Mouse (Mus musculus): ENCODE results near the gene Drap1. TPM values are rescaled to one million over a fixed set of nuclear protein-coding genes. Genes with fewer than 3 reads are reported as not detected.

Gene Drap1
- polyA plus RNA-seq (2014; fragmentation: Nextera tagmentation; extraction: Ambion mirVana): 208 and 254 TPM in 2 replicates

DNA sequence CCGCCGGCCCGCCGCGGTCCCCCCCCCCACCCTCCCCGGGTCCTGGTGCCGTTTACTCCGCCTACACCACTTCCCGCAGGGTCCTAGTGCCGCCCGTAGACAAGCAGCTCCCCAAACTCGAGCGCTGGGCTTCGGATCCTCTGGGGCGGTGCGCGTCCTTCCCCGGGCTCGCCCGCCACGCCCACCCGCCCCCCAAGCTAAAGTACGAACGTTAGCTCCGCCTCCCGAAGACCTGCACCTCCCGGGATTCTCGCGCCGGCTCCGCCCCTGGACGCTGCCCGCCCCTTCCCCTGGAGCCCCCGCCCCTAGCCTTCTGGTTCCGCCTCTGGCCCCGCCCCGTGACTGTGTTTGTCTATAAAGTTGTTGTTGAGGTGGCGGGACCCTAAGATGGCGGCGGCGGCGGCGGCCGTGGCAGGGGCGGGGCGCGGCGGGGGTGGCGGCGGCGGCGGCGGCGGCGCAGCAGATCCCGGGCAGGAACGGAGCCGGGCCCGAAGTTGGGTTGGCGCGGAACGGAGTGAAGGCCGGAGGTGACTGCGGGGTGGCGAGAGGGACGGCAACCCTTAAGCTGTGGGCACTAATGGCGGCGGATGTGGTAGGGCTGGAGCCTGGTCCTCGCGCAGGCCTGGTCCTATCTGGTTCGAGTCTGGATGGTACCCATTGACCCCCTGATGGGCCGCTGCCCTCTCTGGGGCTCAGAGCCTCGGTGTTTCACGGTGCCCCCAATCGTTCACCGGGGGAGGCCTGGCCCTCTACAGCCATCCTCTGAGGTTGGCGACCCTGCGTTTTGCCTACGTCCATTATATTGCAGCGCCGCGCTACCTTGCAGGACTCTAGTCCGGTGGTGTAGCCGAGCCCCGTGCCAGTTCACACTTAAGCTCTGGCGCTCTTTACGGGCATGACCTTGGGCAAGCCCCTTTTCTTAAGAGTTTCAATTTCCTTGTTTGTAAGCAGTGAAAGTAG is at the start of gene Drap1, which contains the start of gene AI837181:
Gene Drap1 (minus strand): TSS at position 198 of the 960 bp plus-strand sequence.
Gene AI837181 (plus strand): TSS at position 363 of the 960 bp plus-strand sequence.
- peak within 1 kb of the TSS; percentile 84 for H3K4me2 ChIP-seq (ENCODE audit: low read depth, low read length)
- peak; percentile 90 for ATAC-seq (ENCODE audit: low read depth)
- peaks cover 26% of the 10 kb centered on the region for H3K4me1 ChIP-seq (ENCODE audit: control insufficient read depth, insufficient read depth, low read length)
- H3K9me3 ChIP-seq (ENCODE audit: control insufficient read depth, low read length): no peaks in the 10 kb centered on the region
- WGBS: under 1% methylated on average over 65 of the region's 87 CpGs
- H3K9ac ChIP-seq (replicated peaks; ENCODE audit: low read depth, low read length): peak within 1 kb of the TSS; percentile 83
- H3K4me3 ChIP-seq (ENCODE audit: low read depth, low read length): peak within 1 kb of the TSS; percentile 66
- H3K27me3 ChIP-seq (ENCODE audit: control insufficient read depth, insufficient read depth, low read length): no peaks in the 10 kb centered on the region
- peaks cover 12% of the 10 kb centered on the region; the same call in 1 of the 2 replicates for H3K36me3 ChIP-seq (ENCODE audit: control insufficient read depth, insufficient read depth, low read length)
- H3K27ac ChIP-seq (ENCODE audit: low read depth, low read length): peak within 1 kb of the TSS; percentile 86

DNA sequence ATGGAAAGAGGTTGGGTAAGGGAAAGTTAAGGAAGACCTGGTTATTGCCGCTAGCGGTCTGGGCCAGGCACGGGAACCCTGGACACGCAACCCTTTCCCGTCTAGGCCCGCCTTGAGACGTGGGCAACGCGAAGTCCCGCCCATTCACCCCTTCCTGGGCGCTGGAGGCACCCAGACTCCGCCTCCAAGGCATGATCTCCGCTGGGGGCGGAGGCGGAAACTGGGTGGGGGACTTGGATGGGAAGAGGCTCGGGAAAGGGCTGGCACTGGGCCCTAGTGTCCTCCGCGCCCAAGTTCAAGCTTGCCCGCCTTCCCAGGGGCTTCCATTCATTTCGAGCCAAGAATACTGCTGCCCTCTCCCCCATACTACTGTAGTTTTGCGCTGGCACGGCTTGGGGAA is 48.9 kb upstream of the Drap1 start, which contains the start of gene Efemp2:
Gene Efemp2 (plus strand): TSS at position 235 of the 400 bp plus-strand sequence.
- H3K9ac ChIP-seq (replicated peaks; ENCODE audit: low read depth, low read length): peak within 1 kb of the TSS; percentile 84
- peak within 1 kb of the TSS; percentile 55 for H3K27ac ChIP-seq (ENCODE audit: low read depth, low read length)
- peaks cover 16% of the 10 kb centered on the region for H3K4me1 ChIP-seq (ENCODE audit: control insufficient read depth, insufficient read depth, low read length)
- H3K9me3 ChIP-seq (ENCODE audit: control insufficient read depth, low read length): no peaks in the 10 kb centered on the region
- no peaks in the 10 kb centered on the region for H3K36me3 ChIP-seq (ENCODE audit: control insufficient read depth, insufficient read depth, low read length)
- H3K4me3 ChIP-seq (ENCODE audit: low read depth, low read length): peak within 1 kb of the TSS; percentile 59
- ATAC-seq (ENCODE audit: low read depth): peak; percentile 55; the same call in 1 of the 2 replicates
- H3K4me2 ChIP-seq (ENCODE audit: low read depth, low read length): peak within 1 kb of the TSS; percentile 95
- WGBS: 3% methylated on average over 22 of the region's 22 CpGs
- H3K27me3 ChIP-seq (ENCODE audit: control insufficient read depth, insufficient read depth, low read length): no peaks in the 10 kb centered on the region

DNA sequence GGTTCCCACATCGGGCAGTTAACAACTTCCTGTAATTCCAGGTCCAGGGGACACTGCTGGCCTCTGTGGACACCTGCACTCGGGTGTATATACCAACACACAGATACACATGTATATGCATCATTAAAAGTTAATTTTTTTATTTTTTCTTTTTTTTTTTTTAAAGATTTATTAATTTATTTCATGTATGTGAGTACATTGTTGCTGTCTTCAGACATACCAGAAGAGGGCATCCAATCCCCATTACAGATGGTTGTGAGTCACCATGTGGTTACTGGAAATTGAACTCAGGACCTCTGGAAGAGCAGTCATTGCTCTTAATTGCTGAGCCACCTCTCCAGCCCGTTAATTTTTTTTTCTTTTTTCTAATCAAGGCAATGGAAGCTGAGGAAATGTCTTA is 48.1 kb upstream of the Drap1 start:
- no peaks in the 10 kb centered on the region for H3K36me3 ChIP-seq (ENCODE audit: control insufficient read depth, insufficient read depth, low read length)
- no peak for ATAC-seq (ENCODE audit: low read depth)
- H3K9me3 ChIP-seq (ENCODE audit: control insufficient read depth, low read length): no peaks in the 10 kb centered on the region
- no peak overlapping the region for H3K9ac ChIP-seq (replicated peaks; ENCODE audit: low read depth, low read length)
- WGBS: 78% methylated on average over 3 of the region's 3 CpGs
- H3K4me3 ChIP-seq (ENCODE audit: low read depth, low read length): no peak overlapping the region
- H3K27ac ChIP-seq (ENCODE audit: low read depth, low read length): no peak overlapping the region
- H3K4me2 ChIP-seq (ENCODE audit: low read depth, low read length): no peak overlapping the region
- H3K27me3 ChIP-seq (ENCODE audit: control insufficient read depth, insufficient read depth, low read length): no peaks in the 10 kb centered on the region
- H3K4me1 ChIP-seq (ENCODE audit: control insufficient read depth, insufficient read depth, low read length): peaks cover 16% of the 10 kb centered on the region

- Histone ChIP-seq H3K4me3 (ENCODE audit: low read depth, low read length) (no peak overlapping the region), H3K4me2 (ENCODE audit: low read depth, low read length) (no peak overlapping the region), H3K9ac (replicated peaks; ENCODE audit: low read depth, low read length) (no peak overlapping the region), H3K27me3 (ENCODE audit: control insufficient read depth, insufficient read depth, low read length) (no peaks in the 10 kb centered on the region), H3K36me3 (ENCODE audit: control insufficient read depth, insufficient read depth, low read length) (peaks cover 5% of the 10 kb centered on the region; the same call in 1 of the 2 replicates), H3K27ac (ENCODE audit: low read depth, low read length) (no peak overlapping the region), H3K4me1 (ENCODE audit: control insufficient read depth, insufficient read depth, low read length) (peaks cover 16% of the 10 kb centered on the region), H3K9me3 (ENCODE audit: control insufficient read depth, low read length) (no peaks in the 10 kb centered on the region)
- 44% methylated on average over 5 of the region's 5 CpGs for WGBS
- ATAC-seq (ENCODE audit: low read depth): no peak
Measured at GRCm38 (mm10) chr19:5471846-5472245, 47.1 kb upstream of the Drap1 start.

- no peak within 1 kb of the TSS for H3K4me3 ChIP-seq (ENCODE audit: low read depth, low read length)
- no peak for ATAC-seq (ENCODE audit: low read depth)
- H3K9ac ChIP-seq (replicated peaks; ENCODE audit: low read depth, low read length): no peak within 1 kb of the TSS
- H3K4me1 ChIP-seq (ENCODE audit: control insufficient read depth, insufficient read depth, low read length): peaks cover 8% of the 10 kb centered on the region
- H3K36me3 ChIP-seq (ENCODE audit: control insufficient read depth, insufficient read depth, low read length): peaks cover 28% of the 10 kb centered on the region
- H3K4me2 ChIP-seq (ENCODE audit: low read depth, low read length): no peak within 1 kb of the TSS
- no peaks in the 10 kb centered on the region for H3K9me3 ChIP-seq (ENCODE audit: control insufficient read depth, low read length)
- H3K27ac ChIP-seq (ENCODE audit: low read depth, low read length): no peak within 1 kb of the TSS
- H3K27me3 ChIP-seq (ENCODE audit: control insufficient read depth, insufficient read depth, low read length): no peaks in the 10 kb centered on the region
- 49% methylated on average over 5 of the region's 5 CpGs for WGBS
Measured at GRCm38 (mm10) chr19:5468374-5468773, 43.6 kb upstream of the Drap1 start, which contains the start of gene Ctsw. Ctsw (minus strand) TSS chr19:5468507.

DNA sequence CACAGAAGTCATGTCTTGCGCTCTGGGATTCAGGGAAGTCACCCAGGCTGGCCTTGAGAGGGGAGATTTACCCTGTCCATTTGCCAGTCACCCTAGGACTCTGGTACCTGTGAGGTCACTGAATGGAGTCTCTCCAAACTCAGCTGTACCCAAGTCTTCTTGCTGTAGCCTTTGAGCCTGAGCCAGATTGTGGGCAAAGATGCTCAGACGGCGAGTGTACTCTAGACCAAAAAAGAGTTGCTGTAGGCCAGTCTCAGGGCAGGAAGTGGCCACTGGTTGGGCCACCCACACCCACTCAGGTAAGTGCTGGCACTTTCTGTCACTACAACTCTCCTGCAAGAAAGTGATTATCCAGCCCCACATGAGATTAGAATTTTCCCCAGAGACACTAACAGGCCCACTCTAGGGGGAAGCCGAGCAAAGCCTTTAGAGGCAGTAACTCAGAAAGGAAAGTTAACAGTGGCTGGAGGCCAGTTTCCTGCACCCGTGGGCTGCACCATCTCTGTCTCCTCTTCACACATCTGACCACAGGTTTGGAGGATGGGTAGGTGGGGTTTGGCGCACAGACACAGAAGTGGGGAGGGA is 42.2 kb upstream of the Drap1 start:
- no peak overlapping the region for H3K4me2 ChIP-seq (ENCODE audit: low read depth, low read length)
- H3K36me3 ChIP-seq (ENCODE audit: control insufficient read depth, insufficient read depth, low read length): peaks cover 33% of the 10 kb centered on the region
- ATAC-seq (ENCODE audit: low read depth): no peak
- no peak overlapping the region for H3K4me3 ChIP-seq (ENCODE audit: low read depth, low read length)
- no peak overlapping the region for H3K27ac ChIP-seq (ENCODE audit: low read depth, low read length)
- H3K4me1 ChIP-seq (ENCODE audit: control insufficient read depth, insufficient read depth, low read length): peaks cover 8% of the 10 kb centered on the region
- no peaks in the 10 kb centered on the region for H3K9me3 ChIP-seq (ENCODE audit: control insufficient read depth, low read length)
- H3K9ac ChIP-seq (replicated peaks; ENCODE audit: low read depth, low read length): no peak overlapping the region
- WGBS: 96% methylated on average over 6 of the region's 6 CpGs
- no peaks in the 10 kb centered on the region for H3K27me3 ChIP-seq (ENCODE audit: control insufficient read depth, insufficient read depth, low read length)

GRCm38 (mm10) chr19:5465037-5465436 is 40.3 kb upstream of the Drap1 start:
- no peaks in the 10 kb centered on the region; the same call in 1 of the 2 replicates for H3K27me3 ChIP-seq (ENCODE audit: control insufficient read depth, insufficient read depth, low read length)
- no peak overlapping the region for H3K27ac ChIP-seq (ENCODE audit: low read depth, low read length)
- ATAC-seq (ENCODE audit: low read depth): no peak
- H3K36me3 ChIP-seq (ENCODE audit: control insufficient read depth, insufficient read depth, low read length): peaks cover 33% of the 10 kb centered on the region
- H3K9ac ChIP-seq (replicated peaks; ENCODE audit: low read depth, low read length): no peak overlapping the region
- no peak overlapping the region for H3K4me2 ChIP-seq (ENCODE audit: low read depth, low read length)
- WGBS: 93% methylated on average over 8 of the region's 8 CpGs
- H3K9me3 ChIP-seq (ENCODE audit: control insufficient read depth, low read length): no peaks in the 10 kb centered on the region
- H3K4me3 ChIP-seq (ENCODE audit: low read depth, low read length): no peak overlapping the region
- H3K4me1 ChIP-seq (ENCODE audit: control insufficient read depth, insufficient read depth, low read length): peaks cover 17% of the 10 kb centered on the region

DNA sequence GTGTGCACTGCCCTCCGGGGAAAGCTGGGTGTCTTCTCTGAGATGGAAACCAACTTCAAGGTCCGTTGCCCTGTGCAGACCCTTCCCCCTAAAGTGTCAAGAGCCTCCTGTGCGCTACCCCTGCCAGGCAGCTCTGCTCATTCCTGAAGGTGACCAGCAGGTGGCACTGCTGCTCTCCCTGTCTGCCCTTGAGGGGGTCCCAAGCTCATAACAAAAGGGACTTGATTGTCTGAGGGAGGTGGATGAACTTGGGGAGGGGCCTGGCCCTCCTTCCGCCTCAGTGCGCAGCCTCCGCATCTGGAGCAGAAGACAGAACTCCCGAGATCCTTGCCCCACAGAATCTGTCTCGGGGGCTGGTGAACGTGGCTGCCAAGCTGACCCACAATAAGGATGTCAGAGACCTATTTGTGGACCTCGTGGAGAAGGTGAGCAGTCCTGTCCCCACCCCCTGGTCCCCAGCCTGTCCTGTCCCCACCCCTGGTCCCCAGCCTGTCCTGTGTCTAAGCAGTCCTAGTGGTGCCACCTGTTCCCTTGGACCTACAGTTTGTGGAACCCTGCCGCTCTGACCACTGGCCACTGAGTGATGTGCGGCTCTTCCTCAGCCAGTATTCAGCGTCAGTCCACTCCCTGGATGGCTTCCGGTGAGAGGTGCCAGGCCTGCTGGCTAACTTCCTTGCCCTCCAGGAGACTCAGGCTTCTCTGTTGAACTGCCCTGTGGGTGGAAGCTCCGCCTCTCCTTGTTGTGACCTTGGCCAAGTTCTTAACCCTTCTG is 39.2 kb upstream of the Drap1 start:
- Histone ChIP-seq H3K36me3 (ENCODE audit: control insufficient read depth, insufficient read depth, low read length) (peaks cover 33% of the 10 kb centered on the region), H3K9me3 (ENCODE audit: control insufficient read depth, low read length) (no peaks in the 10 kb centered on the region), H3K4me3 (ENCODE audit: low read depth, low read length) (peak overlapping the region; percentile 24), H3K27ac (ENCODE audit: low read depth, low read length) (peak overlapping the region; percentile 44; the same call in 1 of the 2 replicates), H3K4me1 (ENCODE audit: control insufficient read depth, insufficient read depth, low read length) (peaks cover 19% of the 10 kb centered on the region), H3K4me2 (ENCODE audit: low read depth, low read length) (peak overlapping the region; percentile 45), H3K27me3 (ENCODE audit: control insufficient read depth, insufficient read depth, low read length) (no peaks in the 10 kb centered on the region; the same call in 1 of the 2 replicates), H3K9ac (replicated peaks; ENCODE audit: low read depth, low read length) (peak overlapping the region; percentile 56)
- ATAC-seq (ENCODE audit: low read depth): peak; percentile 54; the same call in 1 of the 2 replicates
- WGBS: 41% methylated on average over 15 of the region's 15 CpGs
